Mouse (Mus musculus) intestine, embryonic 15.5 days (tissue): ENCODE data around the gene Fads3. TPM values are rescaled to one million over a fixed set of nuclear protein-coding genes. Genes with fewer than 3 reads are reported as not detected.

Experiments used
- ATAC-seq: fragments of 200-750 bp; cut with Nextera tagmentation; 2 replicates; pipeline ENCODE4 v1.8.0; 2017; ENCODE audit warnings: moderate TSS enrichment, moderate library complexity
- H3K27ac ChIP-seq: fragments of 300-500 bp; sonication (generic); 2 replicates; pipeline ENCODE4 v1.5.1; 2015; ENCODE audit warnings: mild to moderate bottlenecking, inconsistent platforms
- H3K27me3 ChIP-seq: fragments of 300-500 bp; sonication (generic); replicated peaks from 2 replicates; pipeline ENCODE4 v1.6.1; 2015; ENCODE audit warnings: inconsistent platforms
- H3K36me3 ChIP-seq: fragments of 300-500 bp; sonication (generic); 2 replicates; pipeline ENCODE4 v1.6.1; 2015; ENCODE audit warnings: inconsistent platforms
- H3K4me1 ChIP-seq: fragments of 300-500 bp; sonication (generic); replicated peaks from 2 replicates; pipeline ENCODE4 v1.6.1; 2015; ENCODE audit warnings: inconsistent platforms
- H3K4me2 ChIP-seq: fragments of 300-500 bp; sonication (generic); replicated peaks from 2 replicates; pipeline ENCODE4 v1.6.1; 2015; ENCODE audit warnings: mild to moderate bottlenecking, inconsistent platforms
- H3K4me3 ChIP-seq: fragments of 300-500 bp; sonication (generic); replicated peaks from 2 replicates; pipeline ENCODE4 v1.5.1; 2015; ENCODE audit warnings: inconsistent platforms
- H3K9ac ChIP-seq: fragments of 300-500 bp; sonication (generic); 2 replicates; pipeline ENCODE4 v1.6.1; 2015; ENCODE audit warnings: inconsistent platforms
- H3K9me3 ChIP-seq: fragments of 300-500 bp; sonication (generic); 2 replicates; pipeline ENCODE4 v1.6.1; 2016; ENCODE audit warnings: inconsistent platforms
- WGBS: fragments of 180-500 bp; shearing (Covaris S2); methylation state at CpG from one replicate; pipeline ENCODE4 v1.1.7; 2015; 5-methylcytosine and 5-hydroxymethylcytosine counted together
- polyA plus RNA-seq: library from polyadenylated mRNA; unstranded; fragments of >200 nt; fragmentation: Nextera tagmentation; extraction: Ambion mirVana; gene quantifications from 2 replicates; pipeline ENCODE4 v1.2.1, GENCODE M21; 2015

The Fads3 gene
- polyA plus RNA-seq, 1 experiment from 2014 or later = 15.1 TPM

DNA sequence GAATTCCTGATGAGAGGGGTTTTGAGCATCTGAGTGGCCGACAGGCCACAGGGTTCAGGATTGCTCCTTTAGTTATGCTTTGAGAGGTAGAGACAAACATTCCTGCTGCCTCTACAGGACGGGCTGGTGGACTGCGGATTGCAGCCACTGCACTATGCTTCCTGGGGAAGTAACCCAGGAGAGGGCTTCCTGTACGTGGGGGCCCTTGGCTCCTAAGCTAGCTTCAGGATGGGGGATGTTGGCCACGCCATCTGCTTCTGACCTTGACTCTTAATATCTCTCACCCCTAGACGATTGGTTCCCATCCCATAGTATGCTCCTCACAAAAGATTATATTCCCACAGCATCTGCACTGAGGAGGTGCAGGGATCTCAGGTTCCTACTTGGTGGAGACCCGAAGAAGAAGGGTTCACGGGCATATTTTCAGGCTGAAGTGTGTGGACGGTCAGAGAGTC lies 18.0 kb upstream of the Fads3 start:
- ATAC-seq = no peak

DNA sequence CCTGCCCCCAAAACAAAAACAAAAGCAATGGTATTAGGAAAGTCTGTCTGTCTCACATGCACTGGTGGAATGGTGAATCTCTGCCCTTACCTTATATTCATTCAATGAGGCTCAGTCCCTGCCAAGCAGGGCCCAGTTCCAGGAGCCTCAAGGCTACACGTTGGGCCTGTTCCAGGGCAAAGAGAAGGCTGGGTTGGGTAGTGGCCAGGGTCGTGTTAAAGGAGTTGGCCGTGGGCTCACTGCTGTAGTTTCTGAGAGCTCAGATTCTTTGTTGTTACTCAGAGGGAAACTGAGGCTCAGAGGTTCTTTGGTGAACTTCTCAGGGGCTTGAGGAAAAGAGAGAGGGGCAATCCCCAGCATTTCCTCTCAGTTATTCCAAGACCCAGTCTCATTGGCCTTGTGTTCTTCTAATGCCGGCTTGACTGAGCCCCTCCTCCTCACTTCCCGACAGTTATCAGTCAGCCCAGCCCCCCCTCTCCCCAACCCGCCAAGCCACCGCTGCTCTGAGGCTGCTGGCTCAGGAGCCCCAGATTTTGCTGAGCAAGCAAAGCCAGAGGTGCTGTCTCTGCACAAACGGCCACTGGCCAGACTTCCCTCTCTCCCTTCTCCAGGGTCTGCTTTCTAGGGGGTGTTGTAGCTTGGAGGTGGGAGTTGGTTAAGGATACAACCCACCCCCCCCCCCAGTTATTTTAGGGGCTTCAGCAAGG lies 16.0 kb upstream of the Fads3 start:
- Histone ChIP-seq H3K9me3 (no peaks in the 10 kb centered on the region), H3K4me1 (peaks cover 27% of the 10 kb centered on the region), H3K4me3 (no peak overlapping the region), H3K27ac (peak overlapping the region; percentile 52), H3K27me3 (no peaks in the 10 kb centered on the region), H3K36me3 (0 out of 2 replicates have a peak, but pooled peaks cover 3% of the 10 kb centered on the region), H3K4me2 (peak overlapping the region; percentile 1; the same call in 1 of the 2 replicates), H3K9ac (no peak overlapping the region)
- 19% methylated on average over 8 of the region's 8 CpGs for WGBS
- peak; percentile 69 for ATAC-seq

More for the DNA sequence above, 18.0 kb upstream of the Fads3 start:
- Histone ChIP-seq H3K27me3 (no peaks in the 10 kb centered on the region), H3K27ac (peak overlapping the region; percentile 49), H3K36me3 (0 out of 2 replicates have a peak, but pooled peaks cover 3% of the 10 kb centered on the region), H3K4me2 (no peak overlapping the region), H3K9me3 (no peaks in the 10 kb centered on the region), H3K4me3 (no peak overlapping the region), H3K9ac (no peak overlapping the region), H3K4me1 (peaks cover 38% of the 10 kb centered on the region)
- WGBS = 62% methylated on average over 9 of the region's 9 CpGs

DNA sequence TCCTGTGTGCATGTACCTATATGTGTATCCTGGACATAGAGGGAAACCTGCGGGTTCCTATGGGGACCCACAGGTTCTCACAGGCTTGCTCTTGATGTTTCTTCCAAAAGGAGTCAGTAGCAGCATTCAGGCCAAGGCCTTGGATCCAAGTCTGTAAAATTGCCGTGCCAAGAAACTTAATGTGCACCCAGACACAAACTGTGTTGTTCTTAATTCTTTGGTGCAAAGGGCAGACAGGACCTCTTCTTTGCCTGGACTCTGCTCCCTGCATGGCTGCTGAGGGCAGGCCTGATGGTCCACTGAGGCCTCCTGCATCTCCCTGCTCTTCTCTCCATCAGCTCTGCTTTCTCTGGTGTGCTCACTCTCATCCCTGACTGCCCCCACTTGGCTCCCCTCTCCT lies 11.6 kb upstream of the Fads3 start:
- 88% methylated on average over 2 of the region's 2 CpGs for WGBS
- Histone ChIP-seq H3K27me3 (no peaks in the 10 kb centered on the region), H3K9ac (no peak overlapping the region), H3K4me2 (no peak overlapping the region), H3K36me3 (0 out of 2 replicates have a peak, but pooled peaks cover 3% of the 10 kb centered on the region), H3K4me3 (no peak overlapping the region), H3K27ac (no peak overlapping the region), H3K9me3 (no peaks in the 10 kb centered on the region), H3K4me1 (peaks cover 15% of the 10 kb centered on the region)
- ATAC-seq = no peak

DNA sequence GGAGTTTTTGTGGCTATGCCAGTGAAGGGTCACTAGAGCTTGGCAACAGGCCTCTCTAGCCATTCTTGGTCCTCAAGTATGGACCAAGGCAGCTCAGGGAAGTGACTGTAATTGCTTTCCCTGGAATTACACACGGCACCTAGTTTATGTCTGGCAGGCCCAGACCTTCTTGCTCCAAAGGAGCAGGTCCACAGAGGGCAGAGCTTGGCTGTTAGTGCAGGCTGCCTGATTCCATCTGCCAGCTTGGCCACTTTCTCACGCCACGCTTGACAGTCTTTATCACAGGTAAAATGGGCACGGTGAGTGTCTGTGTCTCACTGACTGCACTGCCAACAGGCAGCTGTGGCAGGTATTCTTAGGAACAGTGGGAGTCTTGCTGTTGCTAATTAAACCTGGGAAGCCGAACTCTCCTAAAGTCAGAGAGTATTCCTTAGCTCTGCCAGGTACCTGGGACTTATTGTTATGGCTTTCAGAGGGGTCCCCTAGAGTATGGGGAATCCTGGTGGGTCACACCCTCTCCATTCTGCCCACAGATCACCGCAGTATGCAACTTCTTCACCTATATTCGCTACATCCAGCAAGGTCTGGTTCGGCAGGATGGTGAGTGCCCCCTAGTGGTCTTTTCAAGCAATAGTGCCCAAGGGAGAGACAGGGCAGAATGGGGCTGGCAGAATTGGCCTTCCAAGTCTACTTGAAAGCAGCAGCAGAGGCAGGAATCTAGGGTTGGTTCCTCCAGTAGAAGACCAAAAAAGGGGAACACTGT lies 8.0 kb upstream of the Fads3 start:
- H3K27ac ChIP-seq = no peak overlapping the region
- ATAC-seq = peak; percentile 56
- no peaks in the 10 kb centered on the region for H3K36me3 ChIP-seq
- H3K4me1 ChIP-seq = peaks cover 6% of the 10 kb centered on the region; the same call in 1 of the 2 replicates
- no peak overlapping the region for H3K4me2 ChIP-seq
- no peaks in the 10 kb centered on the region for H3K27me3 ChIP-seq
- H3K9ac ChIP-seq = no peak overlapping the region
- no peak overlapping the region for H3K4me3 ChIP-seq
- no peaks in the 10 kb centered on the region for H3K9me3 ChIP-seq
- 43% methylated on average over 8 of the region's 8 CpGs for WGBS

DNA sequence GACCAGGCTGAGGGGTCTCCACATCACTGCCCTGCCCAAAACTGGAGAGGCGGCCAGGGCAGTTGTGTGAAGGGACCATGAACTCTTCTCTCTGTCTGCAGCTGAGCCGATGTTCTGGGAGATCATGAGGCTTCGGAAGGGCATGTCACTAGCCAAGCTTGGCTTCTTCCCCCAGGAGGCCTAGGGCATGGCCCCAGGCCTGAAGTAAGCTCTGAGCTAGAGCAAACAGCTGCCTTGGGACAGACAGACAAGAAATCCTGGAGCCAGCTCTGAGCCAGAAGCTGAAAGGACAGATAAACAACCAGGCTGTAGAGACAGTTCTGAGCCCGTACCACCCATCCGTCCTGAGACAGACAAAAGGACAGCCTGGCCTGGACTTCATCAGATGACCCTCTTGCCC lies 7.0 kb upstream of the Fads3 start:
- no peaks in the 10 kb centered on the region for H3K27me3 ChIP-seq
- no peak overlapping the region for H3K4me2 ChIP-seq
- no peaks in the 10 kb centered on the region for H3K9me3 ChIP-seq
- 80% methylated on average over 5 of the region's 5 CpGs for WGBS
- ATAC-seq = no peak; the same call in 1 of the 2 replicates
- no peak overlapping the region for H3K27ac ChIP-seq
- H3K36me3 ChIP-seq = no peaks in the 10 kb centered on the region
- no peak overlapping the region for H3K9ac ChIP-seq
- peaks cover 15% of the 10 kb centered on the region for H3K4me1 ChIP-seq
- H3K4me3 ChIP-seq = no peak overlapping the region

DNA sequence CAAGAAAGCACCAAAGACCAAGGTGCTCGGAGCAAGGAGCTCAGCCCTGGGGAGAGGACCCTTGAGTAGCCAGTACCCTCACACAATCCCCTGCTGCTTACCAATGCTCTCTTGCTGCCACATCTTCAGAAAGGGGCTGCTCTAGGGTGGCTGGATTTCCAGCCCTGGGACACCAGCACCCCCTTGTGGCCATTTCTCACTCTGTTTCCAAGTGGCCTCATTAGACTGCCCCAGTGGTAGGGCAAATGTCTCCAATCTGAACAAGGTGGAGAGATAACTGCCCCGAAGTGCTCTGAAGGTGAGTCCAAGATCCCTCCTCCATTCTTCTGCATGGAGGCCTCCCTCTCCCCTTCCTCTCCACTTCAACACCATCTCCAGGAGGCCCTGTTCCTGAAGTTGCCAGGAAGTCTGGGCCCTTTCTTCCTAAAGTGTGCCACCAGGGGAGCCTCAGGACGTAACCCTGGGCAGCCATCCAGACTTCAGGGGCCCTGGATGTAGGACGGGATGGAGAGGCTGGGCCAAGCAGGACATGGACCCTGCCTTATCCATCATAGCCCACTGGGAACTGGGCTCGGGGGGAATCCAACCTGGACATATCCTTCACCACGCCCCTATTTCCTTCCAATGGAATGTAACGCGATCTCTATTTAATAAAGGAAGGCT lies 6.5 kb upstream of the Fads3 start:
- Histone ChIP-seq H3K4me3 (no peak overlapping the region), H3K9ac (no peak overlapping the region), H3K4me2 (no peak overlapping the region), H3K36me3 (no peaks in the 10 kb centered on the region), H3K9me3 (no peaks in the 10 kb centered on the region), H3K4me1 (peaks cover 17% of the 10 kb centered on the region), H3K27me3 (no peaks in the 10 kb centered on the region), H3K27ac (no peak overlapping the region)
- peak; percentile 73 for ATAC-seq
- 68% methylated on average over 8 of the region's 8 CpGs for WGBS

DNA sequence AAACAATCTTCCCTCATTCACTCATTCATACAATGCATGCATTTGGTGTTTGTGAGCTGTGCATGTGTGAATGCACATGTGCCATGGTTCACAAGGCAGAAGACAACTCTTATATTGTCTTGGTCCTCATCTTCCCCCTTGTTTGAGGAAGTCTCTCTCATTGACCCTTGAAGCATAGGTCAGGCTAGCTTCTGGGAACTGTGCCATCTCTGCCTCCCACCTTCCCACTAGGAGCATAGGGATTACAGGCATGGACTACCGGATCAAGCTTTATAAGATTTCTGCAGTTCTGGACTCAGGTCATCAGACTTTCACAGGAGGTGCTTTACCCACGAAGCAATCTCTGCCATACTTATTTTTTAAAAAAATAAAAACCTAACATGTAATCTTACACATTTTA lies 3.8 kb upstream of the Fads3 start:
- Histone ChIP-seq H3K4me2 (no peak overlapping the region), H3K27me3 (no peaks in the 10 kb centered on the region), H3K4me1 (peaks cover 33% of the 10 kb centered on the region), H3K9ac (no peak overlapping the region), H3K9me3 (no peaks in the 10 kb centered on the region), H3K4me3 (no peak overlapping the region), H3K27ac (no peak overlapping the region), H3K36me3 (no peaks in the 10 kb centered on the region)
- WGBS = 65% methylated on average over 2 of the region's 2 CpGs
- ATAC-seq = no peak

DNA sequence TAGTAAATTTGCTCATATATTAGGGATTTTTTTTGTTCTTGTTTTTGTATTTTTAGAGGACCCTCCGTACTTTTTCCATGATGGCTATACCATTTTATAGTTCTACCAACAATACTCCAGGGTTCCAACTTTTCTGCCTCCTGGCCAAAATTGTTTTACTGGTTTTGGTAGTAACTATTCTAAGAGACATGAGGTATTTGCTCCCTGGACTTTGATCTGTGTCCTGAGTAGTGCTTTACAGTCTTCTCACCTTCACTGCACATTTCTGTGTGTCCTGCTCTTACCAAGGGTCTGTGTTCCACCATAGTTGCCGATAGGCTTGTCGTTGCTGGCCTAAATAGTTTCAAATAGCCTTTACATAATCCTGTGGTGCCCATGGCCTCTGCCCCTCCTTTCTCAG lies 3.0 kb upstream of the Fads3 start:
- H3K4me2 ChIP-seq = no peak overlapping the region
- no peak overlapping the region for H3K27ac ChIP-seq
- H3K36me3 ChIP-seq = no peaks in the 10 kb centered on the region
- 82% methylated on average over 3 of the region's 3 CpGs for WGBS
- H3K9me3 ChIP-seq = no peaks in the 10 kb centered on the region
- no peak overlapping the region for H3K9ac ChIP-seq
- peaks cover 33% of the 10 kb centered on the region for H3K4me1 ChIP-seq
- H3K4me3 ChIP-seq = no peak overlapping the region
- ATAC-seq = no peak
- no peaks in the 10 kb centered on the region for H3K27me3 ChIP-seq

DNA sequence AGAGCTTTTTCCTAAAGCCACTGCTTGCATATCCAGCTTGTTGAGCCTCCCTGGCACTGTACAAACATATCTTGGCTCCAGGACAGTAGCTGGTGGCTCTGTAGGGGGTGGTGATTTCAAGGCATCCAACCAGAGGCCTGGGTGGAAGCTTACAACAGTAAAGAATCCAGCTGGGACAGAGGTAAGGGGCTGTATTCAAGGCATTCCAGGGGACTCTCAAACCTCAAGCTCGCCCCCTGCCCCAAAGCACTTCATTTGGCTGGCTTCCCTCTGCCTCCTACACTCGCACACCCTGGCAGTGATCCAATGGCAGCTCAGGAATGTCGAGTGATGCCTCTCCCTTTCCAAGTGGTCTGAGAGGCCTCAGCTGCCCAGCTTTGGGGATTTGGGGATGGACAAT lies 2.5 kb upstream of the Fads3 start:
- Histone ChIP-seq H3K36me3 (no peaks in the 10 kb centered on the region), H3K9me3 (no peaks in the 10 kb centered on the region), H3K4me2 (peak overlapping the region; percentile 15; the same call in 1 of the 2 replicates), H3K4me1 (peaks cover 33% of the 10 kb centered on the region), H3K27me3 (no peaks in the 10 kb centered on the region), H3K9ac (no peak overlapping the region), H3K27ac (no peak overlapping the region), H3K4me3 (no peak overlapping the region)
- 25% methylated on average over 3 of the region's 3 CpGs for WGBS
- ATAC-seq = no peak

DNA sequence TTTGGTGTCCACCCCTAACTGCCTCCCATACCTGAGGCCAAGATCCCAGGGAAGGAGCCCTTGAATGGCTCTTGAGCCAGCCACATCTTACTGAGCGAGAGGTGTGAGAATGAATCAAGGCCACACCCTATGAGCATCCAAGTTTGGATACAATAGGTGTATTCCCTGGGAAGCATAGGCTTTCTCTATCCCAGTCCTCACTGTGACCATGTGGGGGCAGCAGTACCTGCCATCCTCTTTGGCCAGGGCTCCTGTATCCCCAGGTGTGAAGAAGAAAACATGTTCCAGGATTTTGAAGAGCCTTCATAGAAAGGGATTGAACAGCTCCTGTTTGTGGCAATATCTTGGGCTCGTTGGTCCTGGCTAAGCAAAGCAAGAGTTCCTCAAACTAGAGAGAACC lies 1.8 kb upstream of the Fads3 start:
- Histone ChIP-seq H3K4me1 (peaks cover 30% of the 10 kb centered on the region), H3K27me3 (no peaks in the 10 kb centered on the region), H3K9ac (no peak overlapping the region), H3K36me3 (no peaks in the 10 kb centered on the region), H3K4me2 (no peak overlapping the region), H3K9me3 (no peaks in the 10 kb centered on the region), H3K27ac (no peak overlapping the region), H3K4me3 (no peak overlapping the region)
- no peak for ATAC-seq
- 82% methylated on average over 2 of the region's 2 CpGs for WGBS

DNA sequence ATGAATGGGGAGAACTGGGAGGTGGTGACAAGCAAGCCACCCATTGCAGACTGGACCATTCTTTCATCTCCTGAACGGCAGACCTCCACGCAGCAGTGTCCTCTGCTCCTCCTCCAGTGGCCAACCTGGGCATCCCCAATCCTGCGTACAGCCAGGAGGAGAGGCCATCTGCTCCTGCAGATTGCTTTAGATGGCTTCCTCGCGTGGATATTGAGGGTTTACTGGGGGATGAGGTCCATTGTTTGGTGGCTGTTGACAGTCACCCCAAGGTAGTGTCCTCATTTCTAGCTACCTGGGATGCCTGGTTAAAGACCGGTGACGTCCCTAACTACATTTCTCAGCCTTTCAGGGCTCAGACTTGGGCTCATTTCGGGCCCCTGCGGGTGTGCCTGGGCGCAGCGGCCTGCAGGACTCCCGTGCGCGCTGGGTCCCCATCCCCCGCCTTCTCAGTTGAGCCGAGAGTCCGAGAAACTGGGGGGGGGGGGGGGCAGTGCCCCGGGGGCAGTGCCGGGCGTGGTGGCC lies 442 bp upstream of the Fads3 start:
- ATAC-seq = no peak
- WGBS = 9% methylated on average over 20 of the region's 20 CpGs
- Histone ChIP-seq H3K27ac (peak overlapping the region; percentile 41; the same call in 1 of the 2 replicates), H3K9me3 (no peaks in the 10 kb centered on the region), H3K4me2 (peak overlapping the region; percentile 99), H3K4me3 (peak overlapping the region; percentile 71), H3K4me1 (peaks cover 30% of the 10 kb centered on the region), H3K27me3 (no peaks in the 10 kb centered on the region), H3K9ac (peak overlapping the region; percentile 76), H3K36me3 (no peaks in the 10 kb centered on the region)

DNA sequence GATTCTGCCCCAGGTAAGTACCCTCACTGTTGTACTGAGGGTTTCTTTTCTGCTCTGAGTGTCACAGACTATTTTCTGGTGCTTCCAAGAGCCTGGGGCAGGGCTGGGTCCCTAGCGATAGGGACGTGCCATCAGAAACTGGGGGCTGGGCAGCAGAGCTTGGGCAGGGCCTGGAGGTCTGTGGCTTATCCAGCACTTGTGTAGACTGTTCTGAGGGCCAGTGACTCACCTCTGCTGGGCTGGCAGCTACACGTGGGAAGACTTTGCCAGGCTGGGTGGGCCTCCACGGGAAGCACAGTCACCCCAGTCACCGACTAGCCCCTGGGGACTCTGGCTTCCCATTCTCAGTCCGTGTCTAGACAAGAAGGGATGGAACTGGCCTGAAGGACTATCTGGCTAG lies 863 bp downstream of the Fads3 start:
- Histone ChIP-seq H3K36me3 (no peaks in the 10 kb centered on the region), H3K4me2 (peak overlapping the region; percentile 99), H3K9ac (peak overlapping the region; percentile 76), H3K27me3 (no peaks in the 10 kb centered on the region), H3K4me1 (peaks cover 30% of the 10 kb centered on the region), H3K9me3 (no peaks in the 10 kb centered on the region), H3K4me3 (peak overlapping the region; percentile 71), H3K27ac (no peak overlapping the region)
- 0 out of 2 replicates have a peak, but pooled peaks have one; percentile 7 for ATAC-seq
- WGBS = 48% methylated on average over 6 of the region's 6 CpGs
